Mouse (Mus musculus) small intestine, adult 2 months (tissue): Measurements from ENCODE around the gene Clcn1.

Experiments used
- CTCF ChIP-seq: fragments of 200-500 bp; IDR thresholded peaks from 2 replicates; pipeline ENCODE4 v1.5.1; 2012; ENCODE audit warnings: low read depth, mild to moderate bottlenecking, control low read depth, inconsistent platforms, low read length, moderate library complexity, mixed read lengths; ENCODE audit not compliant: insufficient replicate concordance, insufficient read length; ENCODE audit errors: extremely low read depth
- POLR2A ChIP-seq: fragments of 200-500 bp; IDR thresholded peaks from 2 replicates; pipeline ENCODE4 v1.6.1; 2012; ENCODE audit warnings: low read depth, mild to moderate bottlenecking, control low read depth, inconsistent platforms, low read length, moderate library complexity

- no peak for TF ChIP-seq CTCF
- TF ChIP-seq POLR2A, result no peak
These were observed 12.9 kb downstream of the Clcn1 start for GRCm38 (mm10) chr6:42299362-42299761.
